Mouse (Mus musculus): Measurements from ENCODE around the gene Pdxk. TPM values are rescaled to one million over a fixed set of nuclear protein-coding genes. Genes with fewer than 3 reads are reported as not detected.

Gene Pdxk
- total and polyA plus RNA-seq, 2 experiments from 2014 or later: 52.6 to 73.9 TPM

DNA sequence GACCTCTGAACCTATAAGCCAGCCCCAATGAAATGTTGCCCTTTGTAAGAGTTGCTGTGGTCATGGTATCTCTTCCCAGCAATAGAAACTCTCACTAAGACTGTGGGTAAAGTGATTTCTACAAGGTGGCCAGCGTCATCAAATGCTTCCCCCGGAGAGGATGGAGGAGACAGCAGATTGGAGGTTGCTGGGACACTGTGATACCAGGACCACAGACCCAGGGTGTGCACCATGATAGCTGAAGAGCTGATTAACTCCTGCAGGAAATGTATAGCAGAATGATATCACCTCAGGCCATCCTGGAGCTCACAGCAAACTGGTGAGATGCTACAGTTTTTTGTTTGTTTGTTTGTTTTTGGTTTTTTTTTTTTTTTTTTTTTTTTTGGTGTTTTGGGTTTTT lies 35.0 kb downstream of the Pdxk start:
- Histone ChIP-seq H3K27ac (ENCODE audit: low read depth, low read length) (no peak overlapping the region), H3K4me2 (ENCODE audit: low read depth, low read length, poor library complexity, severe bottlenecking) (no peak overlapping the region), H3K4me3 (ENCODE audit: low read depth, low read length) (no peak overlapping the region), H3K9ac (replicated peaks; ENCODE audit: low read length, poor library complexity, severe bottlenecking) (no peak overlapping the region), H3K27me3 (ENCODE audit: insufficient read depth, low read length) (no peaks in the 10 kb centered on the region), H3K36me3 (ENCODE audit: insufficient read depth, low read length) (peaks cover 15% of the 10 kb centered on the region), H3K9me3 (ENCODE audit: low read length) (no peaks in the 10 kb centered on the region), H3K4me1 (ENCODE audit: insufficient read depth, low read length) (peaks cover 5% of the 10 kb centered on the region; the same call in 1 of the 2 replicates)
- 90% methylated on average over 2 of the region's 2 CpGs for whole genome bisulfite sequencing
- DNase-seq (ENCODE audit: low spot score) (no peak), ATAC-seq (ENCODE audit: low FRiP score) (no peak)
- no peak for TF ChIP-seq CTCF (IDR thresholded peaks at IDR 0.05)

GRCm38 (mm10) chr10:78429180-78429579 lies 35.6 kb downstream of the Pdxk start:
- no peak for ATAC-seq (ENCODE audit: low FRiP score)
- H3K4me2 ChIP-seq (ENCODE audit: low read depth, low read length, poor library complexity, severe bottlenecking): no peak overlapping the region
- H3K4me1 ChIP-seq (ENCODE audit: insufficient read depth, low read length): peaks cover 5% of the 10 kb centered on the region; the same call in 1 of the 2 replicates
- no peak for DNase-seq (ENCODE audit: low spot score)
- peaks cover 15% of the 10 kb centered on the region for H3K36me3 ChIP-seq (ENCODE audit: insufficient read depth, low read length)
- no peaks in the 10 kb centered on the region for H3K27me3 ChIP-seq (ENCODE audit: insufficient read depth, low read length)
- H3K27ac ChIP-seq (ENCODE audit: low read depth, low read length): no peak overlapping the region
- no peak for TF ChIP-seq CTCF (IDR thresholded peaks at IDR 0.05)
- no peak overlapping the region for H3K4me3 ChIP-seq (ENCODE audit: low read depth, low read length)
- H3K9me3 ChIP-seq (ENCODE audit: low read length): no peaks in the 10 kb centered on the region
- 84% methylated on average over 5 of the region's 5 CpGs for WGBS
- no peak overlapping the region for H3K9ac ChIP-seq (replicated peaks; ENCODE audit: low read length, poor library complexity, severe bottlenecking)

GRCm38 (mm10) chr10:78428070-78428469 lies 36.7 kb downstream of the Pdxk start:
- no peak overlapping the region for H3K4me3 ChIP-seq (ENCODE audit: low read depth, low read length)
- 92% methylated on average over 11 of the region's 11 CpGs for WGBS
- no peaks in the 10 kb centered on the region for H3K27me3 ChIP-seq (ENCODE audit: insufficient read depth, low read length)
- peaks cover 5% of the 10 kb centered on the region; the same call in 1 of the 2 replicates for H3K4me1 ChIP-seq (ENCODE audit: insufficient read depth, low read length)
- no peak for TF ChIP-seq CTCF (IDR thresholded peaks at IDR 0.05)
- ATAC-seq (ENCODE audit: low FRiP score): no peak
- no peak for DNase-seq (ENCODE audit: low spot score)
- no peak overlapping the region for H3K9ac ChIP-seq (replicated peaks; ENCODE audit: low read length, poor library complexity, severe bottlenecking)
- H3K4me2 ChIP-seq (ENCODE audit: low read depth, low read length, poor library complexity, severe bottlenecking): no peak overlapping the region
- no peak overlapping the region for H3K27ac ChIP-seq (ENCODE audit: low read depth, low read length)
- peaks cover 15% of the 10 kb centered on the region for H3K36me3 ChIP-seq (ENCODE audit: insufficient read depth, low read length)
- H3K9me3 ChIP-seq (ENCODE audit: low read length): no peaks in the 10 kb centered on the region

- Histone ChIP-seq H3K4me2 (ENCODE audit: low read depth, low read length, poor library complexity, severe bottlenecking) (peak overlapping the region; percentile 82), H3K9ac (replicated peaks; ENCODE audit: low read length, poor library complexity, severe bottlenecking) (peak overlapping the region; percentile 96), H3K27ac (ENCODE audit: low read depth, low read length) (peak overlapping the region; percentile 78), H3K36me3 (ENCODE audit: insufficient read depth, low read length) (peaks cover 15% of the 10 kb centered on the region), H3K4me1 (ENCODE audit: insufficient read depth, low read length) (peaks cover 5% of the 10 kb centered on the region; the same call in 1 of the 2 replicates), H3K27me3 (ENCODE audit: insufficient read depth, low read length) (no peaks in the 10 kb centered on the region), H3K9me3 (ENCODE audit: low read length) (no peaks in the 10 kb centered on the region), H3K4me3 (ENCODE audit: low read depth, low read length) (peak overlapping the region; percentile 84)
- ATAC-seq (ENCODE audit: low FRiP score) (no peak), DNase-seq (ENCODE audit: low spot score) (peak; percentile 6)
- TF ChIP-seq CTCF (IDR thresholded peaks at IDR 0.05): no peak
- WGBS: 43% methylated on average over 6 of the region's 6 CpGs
Observed at GRCm38 (mm10) chr10:78426117-78426735, 38.5 kb downstream of the Pdxk start.

DNA sequence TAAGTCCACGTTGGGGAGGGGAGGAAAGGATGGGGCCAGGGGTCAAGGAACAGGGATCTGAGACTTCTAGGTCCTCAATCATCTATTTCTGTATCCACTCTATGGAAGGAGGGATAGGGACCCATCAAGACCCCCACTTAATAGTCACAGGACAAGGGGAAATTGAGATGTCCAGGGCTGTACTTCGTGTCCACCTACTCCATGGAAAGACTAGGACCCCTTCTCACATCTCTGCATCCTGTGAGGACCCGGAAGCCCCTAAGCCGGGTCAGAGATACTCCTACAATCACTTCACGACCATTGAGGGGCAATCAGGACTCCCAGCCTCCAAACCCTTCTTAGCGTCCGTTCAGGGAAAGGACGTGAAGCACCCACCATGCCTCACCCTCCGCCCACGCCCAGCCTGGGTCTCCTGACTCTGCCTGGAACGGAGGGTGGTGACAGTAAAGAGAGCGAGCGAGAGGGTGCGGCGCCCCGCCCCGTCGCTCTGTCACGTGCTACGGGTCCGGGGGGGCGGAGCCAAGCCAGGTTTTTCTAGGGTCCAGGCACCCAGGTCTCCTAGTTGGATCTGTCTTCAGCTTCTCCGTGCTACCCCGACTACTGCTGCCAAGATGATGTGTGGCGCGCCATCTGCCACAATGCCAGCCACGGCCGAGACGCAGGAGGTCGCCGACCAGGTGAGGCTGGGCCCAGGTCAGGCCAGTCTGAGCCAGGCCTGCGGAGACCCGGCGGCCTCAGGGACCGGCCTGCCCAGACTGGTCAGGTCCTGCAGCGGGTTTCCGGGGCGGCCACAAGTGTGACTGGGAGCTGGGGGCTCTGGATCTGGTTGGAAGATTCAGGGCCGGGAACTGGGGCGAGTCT lies 39.4 kb downstream of the Pdxk start, which contains the start of gene Cstb:
Cstb (plus strand) TSS at position 489 of the 861 bp plus-strand sequence.
- peak within 1 kb of the TSS; percentile 96 for H3K9ac ChIP-seq (replicated peaks; ENCODE audit: low read length, poor library complexity, severe bottlenecking)
- H3K36me3 ChIP-seq (ENCODE audit: insufficient read depth, low read length): peaks cover 15% of the 10 kb centered on the region
- TF ChIP-seq CTCF (IDR thresholded peaks at IDR 0.05): no peak
- H3K27me3 ChIP-seq (ENCODE audit: insufficient read depth, low read length): no peaks in the 10 kb centered on the region
- peak within 1 kb of the TSS; percentile 84 for H3K4me3 ChIP-seq (ENCODE audit: low read depth, low read length)
- H3K4me2 ChIP-seq (ENCODE audit: low read depth, low read length, poor library complexity, severe bottlenecking): peak within 1 kb of the TSS; percentile 82
- H3K4me1 ChIP-seq (ENCODE audit: insufficient read depth, low read length): peaks cover 5% of the 10 kb centered on the region; the same call in 1 of the 2 replicates
- peak; percentile 89 for ATAC-seq (ENCODE audit: low FRiP score)
- peak within 1 kb of the TSS; percentile 78 for H3K27ac ChIP-seq (ENCODE audit: low read depth, low read length)
- H3K9me3 ChIP-seq (ENCODE audit: low read length): no peaks in the 10 kb centered on the region
- 3% methylated on average over 40 of the region's 40 CpGs for WGBS
- peak; percentile 80 for DNase-seq (ENCODE audit: low spot score)

GRCm38 (mm10) chr10:78422614-78423013 lies 42.2 kb downstream of the Pdxk start:
- 92% methylated on average over 3 of the region's 3 CpGs for WGBS
- TF ChIP-seq CTCF (IDR thresholded peaks at IDR 0.05): no peak
- Histone ChIP-seq H3K36me3 (ENCODE audit: insufficient read depth, low read length) (peaks cover 4% of the 10 kb centered on the region; the same call in 1 of the 2 replicates), H3K9ac (replicated peaks; ENCODE audit: low read length, poor library complexity, severe bottlenecking) (no peak overlapping the region), H3K27me3 (ENCODE audit: insufficient read depth, low read length) (no peaks in the 10 kb centered on the region), H3K4me3 (ENCODE audit: low read depth, low read length) (no peak overlapping the region), H3K27ac (ENCODE audit: low read depth, low read length) (no peak overlapping the region), H3K4me2 (ENCODE audit: low read depth, low read length, poor library complexity, severe bottlenecking) (no peak overlapping the region), H3K4me1 (ENCODE audit: insufficient read depth, low read length) (peaks cover 5% of the 10 kb centered on the region; the same call in 1 of the 2 replicates), H3K9me3 (ENCODE audit: low read length) (no peaks in the 10 kb centered on the region)
- ATAC-seq (ENCODE audit: low FRiP score) (no peak), DNase-seq (ENCODE audit: low spot score) (no peak)

All from midbrain, postnatal 0 days (tissue).